8 mouse cellular contexts compared by ENCODE assay signal in genomic region chr9:45411803-45412202, GRCm38 (mm10). TPM values are rescaled to one million over a fixed set of nuclear protein-coding genes. Genes with fewer than 3 reads are reported as not detected.
DNase-seq lines count a peak whose midpoint lies in the region; ATAC-seq and TF ChIP-seq lines count a peak whose summit lies in the region.

No protein-coding gene starts in this region.

- no peak for TF ChIP-seq CTCF in thymus, adult 2 months (IDR thresholded peaks at IDR 0.05; ENCODE audit: borderline replicate concordance, control insufficient read depth, extremely low read depth, insufficient read depth, low read length, poor library complexity)
- TF ChIP-seq CTCF in kidney, postnatal 0 days (IDR thresholded peaks at IDR 0.05; ENCODE audit: low read depth) = peak; percentile 76

- peak overlapping the region; percentile 50 for H3K4me2 ChIP-seq in heart, embryonic 14.5 days (ENCODE audit: low read length)
- H3K4me2 ChIP-seq in kidney, postnatal 0 days (ENCODE audit: low read length) = peak overlapping the region; percentile 37

- DNase-seq in thymus, adult 2 months = peak; percentile 32
- no peak for DNase-seq in thymus, postnatal 36 days
- DNase-seq in cerebellum, adult 9-11 months = peak; percentile 67
- peak; percentile 87 for DNase-seq in kidney, postnatal 0 days (ENCODE audit: low spot score)
- DNase-seq in mesoderm, embryonic 11.5 days (ENCODE audit: low read depth, low spot score) = peak; percentile 59
- peak; percentile 27 for DNase-seq in thymus, postnatal 4 days
- no peak for DNase-seq in urinary bladder, postnatal 25 days (ENCODE audit: low spot score)

- H3K4me1 ChIP-seq in thymus, adult 2 months (replicated peaks; ENCODE audit: control insufficient read depth, insufficient read depth, low read length) = peaks cover 6% of the 10 kb centered on the region
- H3K4me1 ChIP-seq in heart, embryonic 14.5 days (ENCODE audit: control insufficient read depth in 2 of 2, insufficient read depth in 2 of 2, low read length in 2 of 2) = peaks cover 4 to 6% of the 10 kb centered on the region in 2 experiments
- no peaks in the 10 kb centered on the region for H3K4me1 ChIP-seq in kidney, postnatal 0 days (replicated peaks; ENCODE audit: insufficient read depth, low read length)

- no peak overlapping the region for H3K9ac ChIP-seq in heart, embryonic 14.5 days (ENCODE audit: low read length)
- H3K9ac ChIP-seq in kidney, postnatal 0 days (ENCODE audit: low read depth, low read length) = no peak overlapping the region

- no peak for TF ChIP-seq POLR2A in thymus, adult 2 months (IDR thresholded peaks at IDR 0.05; ENCODE audit: control insufficient read depth, extremely low read depth, insufficient read depth, low read length, poor library complexity)

- no peaks in the 10 kb centered on the region for H3K9me3 ChIP-seq in heart, embryonic 14.5 days (ENCODE audit: control insufficient read depth, low read length)
- H3K9me3 ChIP-seq in kidney, postnatal 0 days (replicated peaks; ENCODE audit: low read length) = no peaks in the 10 kb centered on the region

- ATAC-seq in heart, embryonic 14.5 days (ENCODE audit: insufficient number of reproducible peaks, insufficient read depth, low FRiP score, low read depth) = no peak
- no peak for ATAC-seq in kidney, postnatal 0 days (replicated peaks; ENCODE audit: low FRiP score, low read depth)

- 10% methylated on average over 7 of the region's 7 CpGs for WGBS in thymus, adult 2 months
- WGBS in heart, embryonic 14.5 days = 21% methylated on average over 7 of the region's 7 CpGs
- WGBS in kidney, postnatal 0 days = 16% methylated on average over 7 of the region's 7 CpGs

- no peaks in the 10 kb centered on the region for H3K27me3 ChIP-seq in thymus, adult 2 months (ENCODE audit: control insufficient read depth, insufficient read depth, low read length)
- peaks cover 7% of the 10 kb centered on the region for H3K27me3 ChIP-seq in heart, embryonic 14.5 days (ENCODE audit: control insufficient read depth, insufficient read depth, low read length)
- no peaks in the 10 kb centered on the region for H3K27me3 ChIP-seq in kidney, postnatal 0 days (ENCODE audit: insufficient read depth, low read length)

- no peak overlapping the region for H3K27ac ChIP-seq in thymus, adult 2 months (ENCODE audit: control insufficient read depth, insufficient read depth, low read length)
- no peak overlapping the region for H3K27ac ChIP-seq in heart, embryonic 14.5 days (replicated peaks in 1 of 2; ENCODE audit: control insufficient read depth in 1 of 2, insufficient read depth in 1 of 2, low read depth in 2 of 2, low read length in 2 of 2)
- peak overlapping the region; percentile 72; the same call in 1 of the 2 replicates for H3K27ac ChIP-seq in kidney, postnatal 0 days

- H3K36me3 ChIP-seq in thymus, adult 2 months (ENCODE audit: control insufficient read depth, insufficient read depth, low read length) = no peaks in the 10 kb centered on the region
- no peaks in the 10 kb centered on the region for H3K36me3 ChIP-seq in heart, embryonic 14.5 days (ENCODE audit: control insufficient read depth, insufficient read depth, low read length)
- no peaks in the 10 kb centered on the region for H3K36me3 ChIP-seq in kidney, postnatal 0 days (ENCODE audit: insufficient read depth, low read length)

- H3K4me3 ChIP-seq in thymus, adult 2 months (ENCODE audit: control insufficient read depth, insufficient read depth, low read length) = no peak overlapping the region
- H3K4me3 ChIP-seq in heart, embryonic 14.5 days (ENCODE audit: control insufficient read depth in 1 of 2, insufficient read depth in 1 of 2, low read depth in 1 of 2, low read length in 2 of 2) = no peak overlapping the region
- no peak overlapping the region for H3K4me3 ChIP-seq in kidney, postnatal 0 days (replicated peaks; ENCODE audit: low read depth, low read length)

RNA-seq across cellular contexts. Expression of gene Fxyd2, which starts 12.3 kb away (rescaled TPM):
- polyA plus RNA-seq in thymus, adult 2 months (2012; rRNA removed) = 220 and 236 TPM in 2 replicates
- 0.92 and 2.0 TPM in 2 replicates for polyA plus RNA-seq in heart, embryonic 14.5 days (2014; fragmentation: Nextera tagmentation; extraction: Ambion mirVana)
- 2,817 and 2,959 TPM in 2 replicates for polyA plus RNA-seq in kidney, postnatal 0 days (2015; fragmentation: Nextera tagmentation; extraction: Ambion mirVana)

RNA-seq across cellular contexts. Expression of gene Dscaml1, which starts 14.6 kb away (rescaled TPM):
- 11.3 and 12.4 TPM in 2 replicates for polyA plus RNA-seq in thymus, adult 2 months (2012; rRNA removed)
- 0.08 and 0.55 TPM in 2 replicates for polyA plus RNA-seq in heart, embryonic 14.5 days (2014; fragmentation: Nextera tagmentation; extraction: Ambion mirVana)
- 0.09 and 0.24 TPM in 2 replicates for polyA plus RNA-seq in kidney, postnatal 0 days (2015; fragmentation: Nextera tagmentation; extraction: Ambion mirVana)

RNA-seq across cellular contexts. Expression of gene Fxyd6, which starts 41.8 kb away (rescaled TPM):
- polyA plus RNA-seq in thymus, adult 2 months (2012; rRNA removed) = 5.4 and 8.9 TPM in 2 replicates
- 27.3 and 32.7 TPM in 2 replicates for polyA plus RNA-seq in heart, embryonic 14.5 days (2014; fragmentation: Nextera tagmentation; extraction: Ambion mirVana)
- polyA plus RNA-seq in kidney, postnatal 0 days (2015; fragmentation: Nextera tagmentation; extraction: Ambion mirVana) = 141 and 147 TPM in 2 replicates

Comparison
In these comparisons a context has a peak if more than half of its experiments do, and no peak if none do; other contexts are left out.
1. DNase-seq: peak in thymus, adult 2 months (single experiment), cerebellum, adult 9-11 months (single experiment), kidney, postnatal 0 days (single experiment), mesoderm, embryonic 11.5 days (single experiment) and thymus, postnatal 4 days (single experiment); none in thymus, postnatal 36 days (0 of 2) and urinary bladder, postnatal 25 days (single experiment).
2. RNA of gene Fxyd2, which starts 12.3 kb away (polyA plus RNA-seq): 2,817 to 2,959 TPM in kidney, postnatal 0 days and 220 to 236 TPM in thymus, adult 2 months; 0.92 to 2.0 TPM in heart, embryonic 14.5 days; every median in the first group is over 10 times any median in the second.